Mouse (Mus musculus) hindbrain, embryonic 15.5 days (tissue): ENCODE results near the gene Cxcl12. TPM values are rescaled to one million over a fixed set of nuclear protein-coding genes. Genes with fewer than 3 reads are reported as not detected.

Experiments used
- ATAC-seq: fragments of 200-750 bp; cut with Nextera tagmentation; 2 replicates; pipeline ENCODE4 v1.8.0; 2017; ENCODE audit warnings: low read depth, moderate number of reproducible peaks, moderate TSS enrichment; ENCODE audit not compliant: low FRiP score
- H3K27ac ChIP-seq: fragments of 300-500 bp; sonication (generic); replicated peaks from 2 replicates; pipeline ENCODE4 v1.5.1; 2015; ENCODE audit warnings: mild to moderate bottlenecking, inconsistent platforms
- H3K27me3 ChIP-seq: fragments of 300-500 bp; sonication (generic); 2 replicates; pipeline ENCODE4 v1.6.1; 2015; ENCODE audit warnings: control low read depth, inconsistent platforms
- H3K36me3 ChIP-seq: fragments of 300-500 bp; sonication (generic); 2 replicates; pipeline ENCODE4 v1.6.1; 2015; ENCODE audit warnings: control low read depth, inconsistent platforms
- H3K4me1 ChIP-seq: fragments of 300-500 bp; sonication (generic); replicated peaks from 2 replicates; pipeline ENCODE4 v1.6.1; 2015; ENCODE audit warnings: control low read depth, inconsistent platforms
- H3K4me2 ChIP-seq: fragments of 300-500 bp; sonication (generic); 2 replicates; pipeline ENCODE4 v1.6.1; 2015; ENCODE audit warnings: moderate library complexity, mild to moderate bottlenecking, inconsistent platforms
- H3K4me3 ChIP-seq: fragments of 300-500 bp; sonication (generic); 2 replicates; pipeline ENCODE4 v1.5.1; 2015; ENCODE audit warnings: mild to moderate bottlenecking, inconsistent platforms
- H3K9ac ChIP-seq: fragments of 300-500 bp; sonication (generic); 2 replicates; pipeline ENCODE4 v1.6.1; 2015; ENCODE audit warnings: inconsistent platforms
- H3K9me3 ChIP-seq: fragments of 300-500 bp; sonication (generic); 2 replicates; pipeline ENCODE4 v1.6.1; 2016; ENCODE audit warnings: control low read depth, inconsistent platforms
- WGBS: fragments of 180-500 bp; shearing (Covaris S2); methylation state at CpG from one replicate; pipeline ENCODE4 v1.1.7; 2015; 5-methylcytosine and 5-hydroxymethylcytosine counted together
- polyA plus RNA-seq: library from polyadenylated mRNA; unstranded; fragments of >200 nt; fragmentation: Nextera tagmentation; extraction: Ambion mirVana; gene quantifications from 2 replicates; pipeline ENCODE4 v1.2.1, GENCODE M21; 2015

Gene Cxcl12
- polyA plus RNA-seq, 1 experiment from 2014 or later, result 65.4 TPM

DNA sequence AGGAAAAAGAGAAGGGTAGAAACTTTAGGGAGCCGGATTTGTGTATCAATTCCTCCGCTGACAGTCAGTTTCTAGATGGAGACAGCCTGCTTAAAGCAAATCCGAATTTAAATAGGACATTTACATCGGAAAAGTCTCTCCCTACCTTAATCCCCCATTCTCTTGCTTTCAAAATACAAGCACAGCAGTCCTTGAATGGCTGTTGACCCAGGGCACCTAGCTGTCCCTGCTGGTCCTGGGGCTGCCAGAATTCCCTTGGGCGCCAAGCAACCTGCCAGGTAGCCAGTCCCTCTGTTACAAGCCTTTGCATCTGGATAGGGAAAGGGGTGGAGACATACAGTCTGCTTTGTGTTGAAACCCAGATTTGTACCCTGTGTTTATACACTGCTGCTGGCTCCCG lies 12.0 kb downstream of the Cxcl12 start:
- no peak overlapping the region for H3K9ac ChIP-seq
- 0 out of 2 replicates have a peak, but pooled peaks cover 4% of the 10 kb centered on the region for H3K4me1 ChIP-seq
- no peaks in the 10 kb centered on the region for H3K36me3 ChIP-seq
- H3K9me3 ChIP-seq, result no peaks in the 10 kb centered on the region
- H3K27ac ChIP-seq, result no peak overlapping the region
- H3K27me3 ChIP-seq, result no peaks in the 10 kb centered on the region
- WGBS, result 33% methylated on average over 6 of the region's 6 CpGs
- H3K4me2 ChIP-seq, result no peak overlapping the region
- no peak for ATAC-seq
- no peak overlapping the region for H3K4me3 ChIP-seq

- no peak overlapping the region for H3K4me3 ChIP-seq
- no peak for ATAC-seq
- 85% methylated on average over 4 of the region's 4 CpGs for WGBS
- H3K9me3 ChIP-seq, result no peaks in the 10 kb centered on the region
- no peak overlapping the region for H3K9ac ChIP-seq
- no peaks in the 10 kb centered on the region for H3K4me1 ChIP-seq
- H3K36me3 ChIP-seq, result no peaks in the 10 kb centered on the region
- H3K4me2 ChIP-seq, result no peak overlapping the region
- no peak overlapping the region for H3K27ac ChIP-seq
- H3K27me3 ChIP-seq, result no peaks in the 10 kb centered on the region
Measured at GRCm38 (mm10) chr6:117185381-117185780, 17.0 kb downstream of the Cxcl12 start.

GRCm38 (mm10) chr6:117190453-117190852 lies 22.1 kb downstream of the Cxcl12 start:
- H3K9me3 ChIP-seq, result no peaks in the 10 kb centered on the region
- H3K4me3 ChIP-seq, result no peak overlapping the region
- no peak overlapping the region for H3K9ac ChIP-seq
- H3K27ac ChIP-seq, result no peak overlapping the region
- H3K4me2 ChIP-seq, result no peak overlapping the region
- no peaks in the 10 kb centered on the region for H3K4me1 ChIP-seq
- ATAC-seq, result no peak
- no peaks in the 10 kb centered on the region for H3K36me3 ChIP-seq
- H3K27me3 ChIP-seq, result no peaks in the 10 kb centered on the region
- WGBS, result 96% methylated on average over 3 of the region's 3 CpGs

GRCm38 (mm10) chr6:117191741-117192140 lies 23.4 kb downstream of the Cxcl12 start:
- Histone ChIP-seq H3K4me1 (no peaks in the 10 kb centered on the region), H3K9me3 (no peaks in the 10 kb centered on the region), H3K9ac (no peak overlapping the region), H3K36me3 (no peaks in the 10 kb centered on the region), H3K27ac (no peak overlapping the region), H3K4me2 (no peak overlapping the region), H3K4me3 (no peak overlapping the region), H3K27me3 (no peaks in the 10 kb centered on the region)
- ATAC-seq, result no peak
- 82% methylated on average over 6 of the region's 6 CpGs for WGBS

DNA sequence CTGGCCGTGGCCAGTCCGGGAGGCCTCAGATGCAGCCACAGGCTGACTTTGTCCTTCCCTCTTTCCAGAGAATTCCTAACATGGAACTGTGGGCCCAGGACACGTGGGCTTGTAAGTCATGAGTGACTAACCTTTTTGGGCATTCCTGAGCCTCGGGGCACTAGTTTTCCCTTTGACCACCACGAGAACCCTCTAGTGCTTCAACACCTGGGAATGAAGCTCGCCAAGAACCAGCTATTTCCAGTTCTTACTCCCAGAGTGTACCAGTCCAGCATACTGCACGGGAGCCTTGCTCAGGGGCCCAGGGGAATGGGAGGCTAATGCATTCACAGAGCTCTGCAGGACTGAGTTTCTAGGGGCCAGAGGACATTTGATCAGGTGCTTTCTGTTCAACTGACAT lies 24.3 kb downstream of the Cxcl12 start:
- Histone ChIP-seq H3K4me1 (no peaks in the 10 kb centered on the region), H3K4me2 (no peak overlapping the region), H3K9me3 (no peaks in the 10 kb centered on the region), H3K4me3 (no peak overlapping the region), H3K27ac (no peak overlapping the region), H3K27me3 (no peaks in the 10 kb centered on the region), H3K9ac (no peak overlapping the region), H3K36me3 (no peaks in the 10 kb centered on the region)
- WGBS, result 91% methylated on average over 7 of the region's 7 CpGs
- no peak for ATAC-seq

- no peak for ATAC-seq
- Histone ChIP-seq H3K9ac (no peak overlapping the region), H3K36me3 (no peaks in the 10 kb centered on the region), H3K4me2 (no peak overlapping the region), H3K4me3 (no peak overlapping the region), H3K4me1 (no peaks in the 10 kb centered on the region), H3K27ac (no peak overlapping the region), H3K9me3 (no peaks in the 10 kb centered on the region), H3K27me3 (no peaks in the 10 kb centered on the region)
- WGBS, result 80% methylated on average over 3 of the region's 3 CpGs
Measured at GRCm38 (mm10) chr6:117195270-117195669, 26.9 kb downstream of the Cxcl12 start.

DNA sequence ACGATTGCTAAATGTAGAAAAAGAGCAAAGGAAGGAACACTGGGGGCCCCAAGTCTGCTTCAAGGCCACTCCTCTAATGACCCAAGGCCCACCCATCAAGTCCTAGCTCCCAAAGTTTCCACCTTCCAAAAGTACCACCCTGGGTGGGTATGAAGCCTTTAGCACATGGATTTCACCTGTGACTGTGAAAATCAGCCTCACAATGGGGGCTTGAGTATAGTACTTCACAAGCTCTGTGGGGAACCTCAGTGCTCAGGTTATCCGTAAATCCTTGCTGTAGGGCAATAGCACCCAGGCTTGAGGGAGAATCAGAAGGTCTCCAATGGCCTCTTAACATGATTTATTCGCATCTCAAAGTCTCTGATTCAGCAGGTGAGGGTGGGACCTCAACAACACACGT lies 30.5 kb downstream of the Cxcl12 start:
- Histone ChIP-seq H3K27me3 (no peaks in the 10 kb centered on the region), H3K9me3 (no peaks in the 10 kb centered on the region), H3K4me3 (no peak overlapping the region), H3K4me2 (no peak overlapping the region), H3K9ac (no peak overlapping the region), H3K4me1 (no peaks in the 10 kb centered on the region), H3K36me3 (no peaks in the 10 kb centered on the region), H3K27ac (no peak overlapping the region)
- no peak for ATAC-seq
- 82% methylated on average over 4 of the region's 4 CpGs for WGBS

DNA sequence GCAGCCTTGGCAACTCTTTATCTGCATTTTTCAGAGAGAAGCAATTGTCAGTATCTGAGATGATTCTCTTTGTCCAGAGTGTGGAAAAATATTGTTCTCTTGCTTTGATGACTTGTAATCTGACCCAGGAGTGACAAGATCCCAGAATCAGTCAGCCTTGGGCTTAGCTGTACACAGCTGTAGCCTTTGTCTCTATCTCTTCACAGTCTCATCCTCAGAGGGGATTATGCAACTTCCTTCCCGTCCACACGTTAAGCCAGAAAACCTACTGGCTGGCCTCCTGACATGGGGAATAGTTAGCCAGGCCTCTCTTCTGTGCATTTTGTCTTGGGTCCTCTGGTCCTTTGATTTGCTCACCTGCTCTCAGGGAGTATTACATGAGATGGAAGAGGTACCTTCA lies 31.4 kb downstream of the Cxcl12 start:
- no peak for ATAC-seq
- WGBS, result 73% methylated on average over 2 of the region's 2 CpGs

DNA sequence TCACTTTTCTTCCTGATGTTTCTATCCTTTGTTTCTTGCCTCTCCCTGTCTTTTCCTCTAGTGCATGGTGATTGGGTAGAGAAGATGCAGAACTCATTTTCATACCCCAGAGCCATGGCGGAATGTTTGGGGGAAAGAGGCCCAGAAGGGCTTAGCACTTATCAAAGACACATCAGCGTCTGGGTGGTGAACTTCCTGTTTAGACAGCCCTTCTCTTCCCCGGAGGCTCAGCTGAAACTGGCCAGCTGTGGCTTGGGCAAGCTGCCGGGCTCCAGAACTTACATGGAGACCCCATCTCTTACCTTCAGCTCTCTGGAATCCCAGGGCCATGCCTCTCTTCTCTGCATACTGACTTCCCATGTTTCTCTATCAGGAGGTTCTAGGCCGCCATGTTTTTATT lies 32.6 kb downstream of the Cxcl12 start:
- Histone ChIP-seq H3K27ac (no peak overlapping the region), H3K9me3 (no peaks in the 10 kb centered on the region), H3K36me3 (no peaks in the 10 kb centered on the region), H3K4me3 (no peak overlapping the region), H3K4me2 (no peak overlapping the region), H3K27me3 (no peaks in the 10 kb centered on the region), H3K4me1 (no peaks in the 10 kb centered on the region), H3K9ac (no peak overlapping the region)
- ATAC-seq, result no peak
- WGBS, result 85% methylated on average over 5 of the region's 5 CpGs

More for the DNA sequence above, 31.4 kb downstream of the Cxcl12 start:
- Histone ChIP-seq H3K9ac (no peak overlapping the region), H3K4me3 (no peak overlapping the region), H3K4me1 (no peaks in the 10 kb centered on the region), H3K4me2 (no peak overlapping the region), H3K9me3 (no peaks in the 10 kb centered on the region), H3K27me3 (no peaks in the 10 kb centered on the region), H3K27ac (no peak overlapping the region), H3K36me3 (no peaks in the 10 kb centered on the region)

GRCm38 (mm10) chr6:117201396-117201795 lies 33.1 kb downstream of the Cxcl12 start:
- ATAC-seq, result no peak
- no peak overlapping the region for H3K9ac ChIP-seq
- no peaks in the 10 kb centered on the region for H3K27me3 ChIP-seq

GRCm38 (mm10) chr6:117201859-117202258 lies 33.5 kb downstream of the Cxcl12 start:
- H3K9ac ChIP-seq, result no peak overlapping the region
- H3K4me1 ChIP-seq, result no peaks in the 10 kb centered on the region
- H3K36me3 ChIP-seq, result no peaks in the 10 kb centered on the region
- no peaks in the 10 kb centered on the region for H3K9me3 ChIP-seq
- WGBS, result 90% methylated on average over 8 of the region's 8 CpGs
- no peak overlapping the region for H3K4me2 ChIP-seq
- no peak overlapping the region for H3K27ac ChIP-seq
- no peaks in the 10 kb centered on the region for H3K27me3 ChIP-seq
- no peak overlapping the region for H3K4me3 ChIP-seq
- ATAC-seq, result no peak

More at GRCm38 (mm10) chr6:117201396-117201795, 33.1 kb downstream of the Cxcl12 start:
- Histone ChIP-seq H3K4me1 (no peaks in the 10 kb centered on the region), H3K27ac (no peak overlapping the region), H3K36me3 (no peaks in the 10 kb centered on the region), H3K4me2 (no peak overlapping the region), H3K9me3 (no peaks in the 10 kb centered on the region), H3K4me3 (no peak overlapping the region)
- WGBS, result 88% methylated on average over 2 of the region's 2 CpGs

- no peak overlapping the region for H3K4me3 ChIP-seq
- no peak for ATAC-seq
- no peaks in the 10 kb centered on the region for H3K27me3 ChIP-seq
- 86% methylated on average over 2 of the region's 2 CpGs for WGBS
- H3K4me2 ChIP-seq, result no peak overlapping the region
- no peaks in the 10 kb centered on the region for H3K9me3 ChIP-seq
- no peak overlapping the region for H3K9ac ChIP-seq
- no peaks in the 10 kb centered on the region for H3K4me1 ChIP-seq
- no peaks in the 10 kb centered on the region for H3K36me3 ChIP-seq
- no peak overlapping the region for H3K27ac ChIP-seq
Measured at GRCm38 (mm10) chr6:117202856-117203400, 34.6 kb downstream of the Cxcl12 start.

DNA sequence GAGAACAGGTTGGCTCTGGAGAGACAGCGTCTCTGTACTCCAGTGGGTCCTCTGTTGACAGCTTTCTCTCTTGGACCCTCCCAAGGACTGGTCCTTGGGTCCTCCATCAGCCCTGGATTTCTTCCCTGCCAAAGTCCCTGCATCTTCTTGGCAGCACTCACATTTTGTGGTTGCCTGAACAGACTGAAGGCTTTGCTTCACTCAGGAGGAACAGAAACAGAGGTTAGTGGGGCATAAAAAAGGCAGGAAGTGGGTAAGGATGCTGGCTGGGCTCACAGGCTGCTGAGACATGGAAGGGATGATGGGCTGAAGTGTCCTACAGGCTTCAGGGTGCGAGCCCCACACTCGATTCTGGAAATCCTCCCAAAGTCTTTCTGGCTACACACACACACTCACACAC lies 35.8 kb downstream of the Cxcl12 start:
- Histone ChIP-seq H3K9me3 (no peaks in the 10 kb centered on the region), H3K4me2 (no peak overlapping the region), H3K9ac (no peak overlapping the region), H3K27me3 (no peaks in the 10 kb centered on the region), H3K36me3 (no peaks in the 10 kb centered on the region), H3K4me3 (no peak overlapping the region), H3K27ac (no peak overlapping the region), H3K4me1 (no peaks in the 10 kb centered on the region)
- 90% methylated on average over 3 of the region's 3 CpGs for WGBS
- no peak for ATAC-seq
